Mouse (Mus musculus) stomach, embryonic 15.5 days (tissue): Measurements from ENCODE around the gene Gpam. TPM values are rescaled to one million over a fixed set of nuclear protein-coding genes. Genes with fewer than 3 reads are reported as not detected.
A peak's percentile ranks its signal among the peaks of the same experiment; 100 is the strongest.

Experiments used
- ATAC-seq: fragments of 200-750 bp; cut with Nextera tagmentation; 2 replicates; pipeline ENCODE4 v1.8.0; 2017; ENCODE audit warnings: low read depth, moderate number of reproducible peaks, moderate TSS enrichment; ENCODE audit not compliant: insufficient read depth, low FRiP score
- H3K27ac ChIP-seq: fragments of 300-500 bp; sonication (generic); 2 replicates; pipeline ENCODE4 v1.5.1; 2015; ENCODE audit warnings: mild to moderate bottlenecking, inconsistent platforms
- H3K27me3 ChIP-seq: fragments of 300-500 bp; sonication (generic); replicated peaks from 2 replicates; pipeline ENCODE4 v1.6.1; 2015; ENCODE audit warnings: inconsistent platforms
- H3K36me3 ChIP-seq: fragments of 300-500 bp; sonication (generic); 2 replicates; pipeline ENCODE4 v1.6.1; 2015; ENCODE audit warnings: inconsistent platforms
- H3K4me1 ChIP-seq: fragments of 300-500 bp; sonication (generic); 2 replicates; pipeline ENCODE4 v1.6.1; 2015; ENCODE audit warnings: inconsistent platforms
- H3K4me2 ChIP-seq: fragments of 300-500 bp; sonication (generic); 2 replicates; pipeline ENCODE4 v1.6.1; 2015; ENCODE audit warnings: mild to moderate bottlenecking, inconsistent platforms
- H3K4me3 ChIP-seq: fragments of 300-500 bp; sonication (generic); replicated peaks from 2 replicates; pipeline ENCODE4 v1.5.1; 2015; ENCODE audit warnings: inconsistent platforms
- H3K9ac ChIP-seq: fragments of 300-500 bp; sonication (generic); 2 replicates; pipeline ENCODE4 v1.6.1; 2015; ENCODE audit warnings: inconsistent platforms
- H3K9me3 ChIP-seq: fragments of 300-500 bp; sonication (generic); 2 replicates; pipeline ENCODE4 v1.6.1; 2016; ENCODE audit warnings: inconsistent platforms
- WGBS: fragments of 180-500 bp; shearing (Covaris S2); methylation state at CpG from one replicate; pipeline ENCODE4 v1.1.7; 2015; 5-methylcytosine and 5-hydroxymethylcytosine counted together
- polyA plus RNA-seq: library from polyadenylated mRNA; unstranded; fragments of >200 nt; fragmentation: Nextera tagmentation; extraction: Ambion mirVana; gene quantifications from 2 replicates; pipeline ENCODE4 v1.2.1, GENCODE M21; 2015

Gene Gpam
- polyA plus RNA-seq, 1 experiment from 2014 or later, result 18.0 TPM

- no peak overlapping the region for H3K27ac ChIP-seq
- H3K9me3 ChIP-seq, result no peaks in the 10 kb centered on the region
- no peak overlapping the region for H3K9ac ChIP-seq
- H3K4me1 ChIP-seq, result peaks cover 9% of the 10 kb centered on the region
- no peaks in the 10 kb centered on the region for H3K36me3 ChIP-seq
- no peak overlapping the region for H3K4me3 ChIP-seq
- H3K27me3 ChIP-seq, result no peaks in the 10 kb centered on the region
- no peak overlapping the region for H3K4me2 ChIP-seq
- peak; percentile 53 for ATAC-seq
- 42% methylated on average over 7 of the region's 7 CpGs for WGBS
Observed at GRCm38 (mm10) chr19:55137884-55138283, 10.8 kb upstream of the Gpam start.

DNA sequence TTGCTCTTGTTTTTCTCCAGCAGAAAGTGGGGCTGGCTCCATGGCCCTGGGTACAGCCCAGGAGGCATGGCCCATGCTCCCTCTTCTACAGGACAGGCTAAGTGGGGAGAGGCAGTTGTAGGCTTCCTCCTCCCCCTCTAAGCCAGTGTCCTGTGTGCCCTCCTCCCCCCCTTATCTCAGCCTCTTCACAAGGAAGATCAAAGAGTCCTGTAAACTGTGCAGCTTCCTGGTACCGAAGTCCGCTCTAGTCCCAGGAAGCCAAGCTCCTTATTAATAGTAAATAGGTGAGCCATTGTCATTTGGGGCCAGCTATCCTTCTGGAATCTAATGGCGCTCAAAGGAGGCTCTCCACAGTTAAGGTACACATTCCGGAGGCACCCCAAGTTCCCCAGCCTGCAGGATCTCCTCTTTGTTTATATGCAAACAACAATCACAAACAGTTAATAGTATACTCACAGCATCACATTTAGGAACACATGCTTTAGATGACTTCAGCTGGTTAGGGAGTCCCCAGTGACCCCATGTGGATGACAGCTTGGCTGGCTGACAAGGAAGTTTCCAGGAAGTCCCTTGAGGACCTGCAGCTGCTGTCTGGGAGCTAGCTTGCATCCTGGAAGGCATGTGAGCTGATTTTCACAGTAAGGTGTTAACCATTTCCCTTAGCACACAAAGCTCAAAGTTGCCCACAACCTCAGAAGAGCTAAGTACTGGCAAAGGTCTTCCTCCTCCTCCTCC, 9.8 kb upstream of the Gpam start:
- ATAC-seq, result 0 out of 2 replicates have a peak, but pooled peaks have one; percentile 10
- Histone ChIP-seq H3K27me3 (no peaks in the 10 kb centered on the region), H3K9ac (no peak overlapping the region), H3K9me3 (no peaks in the 10 kb centered on the region), H3K4me3 (no peak overlapping the region), H3K27ac (no peak overlapping the region), H3K36me3 (no peaks in the 10 kb centered on the region), H3K4me2 (no peak overlapping the region), H3K4me1 (peaks cover 9% of the 10 kb centered on the region)
- 38% methylated on average over 4 of the region's 4 CpGs for WGBS

DNA sequence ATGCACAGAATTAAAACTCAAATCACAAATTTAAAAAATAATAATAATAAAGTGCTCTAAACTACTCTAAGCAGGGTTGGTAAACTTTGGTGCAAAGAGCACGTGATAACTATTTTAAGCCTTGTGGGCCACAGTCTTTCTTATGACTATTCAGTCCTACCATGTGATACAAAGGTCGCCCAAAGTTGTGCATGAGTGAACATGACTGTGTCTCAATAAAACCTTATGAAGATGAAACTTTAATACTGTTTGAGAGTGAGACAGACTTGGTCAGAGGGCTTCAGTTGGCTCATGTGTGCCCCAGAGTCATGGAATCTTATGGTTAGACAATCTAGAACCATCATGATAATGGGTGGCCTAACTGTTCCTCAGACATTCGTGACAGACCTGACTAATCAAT, 8.9 kb upstream of the Gpam start:
- 89% methylated on average over 3 of the region's 3 CpGs for WGBS
- no peak for ATAC-seq
- Histone ChIP-seq H3K36me3 (no peaks in the 10 kb centered on the region), H3K4me2 (no peak overlapping the region), H3K27ac (no peak overlapping the region), H3K27me3 (no peaks in the 10 kb centered on the region), H3K9me3 (no peaks in the 10 kb centered on the region), H3K9ac (no peak overlapping the region), H3K4me3 (no peak overlapping the region), H3K4me1 (peaks cover 9% of the 10 kb centered on the region)

- no peak overlapping the region for H3K4me2 ChIP-seq
- no peaks in the 10 kb centered on the region for H3K9me3 ChIP-seq
- H3K36me3 ChIP-seq, result no peaks in the 10 kb centered on the region
- 69% methylated on average over 9 of the region's 9 CpGs for WGBS
- H3K4me1 ChIP-seq, result peaks cover 9% of the 10 kb centered on the region
- H3K4me3 ChIP-seq, result no peak overlapping the region
- no peak overlapping the region for H3K9ac ChIP-seq
- ATAC-seq, result no peak
- H3K27me3 ChIP-seq, result no peaks in the 10 kb centered on the region
- no peak overlapping the region for H3K27ac ChIP-seq
Observed at GRCm38 (mm10) chr19:55134521-55134920, 7.5 kb upstream of the Gpam start.

GRCm38 (mm10) chr19:55132476-55132875, 5.4 kb upstream of the Gpam start:
- peaks cover 2% of the 10 kb centered on the region for H3K4me1 ChIP-seq
- H3K9ac ChIP-seq, result no peak overlapping the region
- no peaks in the 10 kb centered on the region for H3K9me3 ChIP-seq
- no peaks in the 10 kb centered on the region for H3K27me3 ChIP-seq
- H3K4me2 ChIP-seq, result no peak overlapping the region
- H3K27ac ChIP-seq, result no peak overlapping the region
- no peak for ATAC-seq
- H3K36me3 ChIP-seq, result no peaks in the 10 kb centered on the region
- H3K4me3 ChIP-seq, result no peak overlapping the region
- 77% methylated on average over 3 of the region's 3 CpGs for WGBS

- Histone ChIP-seq H3K9ac (no peak overlapping the region), H3K27me3 (no peaks in the 10 kb centered on the region), H3K4me1 (no peaks in the 10 kb centered on the region; the same call in 1 of the 2 replicates), H3K27ac (no peak overlapping the region), H3K9me3 (no peaks in the 10 kb centered on the region), H3K4me3 (no peak overlapping the region), H3K4me2 (no peak overlapping the region), H3K36me3 (no peaks in the 10 kb centered on the region)
- 34% methylated on average over 1 of the region's 1 CpGs for WGBS
- ATAC-seq, result no peak
Observed at GRCm38 (mm10) chr19:55131747-55132146, 4.7 kb upstream of the Gpam start.

DNA sequence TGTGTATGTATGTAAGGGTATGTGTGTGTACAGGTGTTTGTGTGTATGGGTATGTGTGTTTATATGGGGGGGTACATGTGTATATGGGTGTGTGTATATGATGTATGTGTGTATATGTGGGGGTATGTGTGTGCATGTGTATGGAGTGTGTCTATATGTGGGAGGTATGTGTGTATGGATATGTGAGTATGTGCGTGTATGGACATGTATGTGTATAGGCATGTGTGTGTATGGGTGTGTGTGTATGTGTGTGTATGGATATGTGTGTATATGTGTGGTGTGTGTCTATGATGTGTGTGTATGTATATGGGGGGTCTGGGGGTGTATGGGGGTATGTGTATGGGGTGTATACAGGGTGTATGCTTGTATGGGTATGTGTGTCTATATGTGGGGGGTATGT, 1.4 kb upstream of the Gpam start:
- H3K4me1 ChIP-seq, result no peaks in the 10 kb centered on the region
- H3K36me3 ChIP-seq, result no peaks in the 10 kb centered on the region
- WGBS, result 96% methylated on average over 1 of the region's 1 CpGs
- no peaks in the 10 kb centered on the region for H3K9me3 ChIP-seq
- H3K27me3 ChIP-seq, result no peaks in the 10 kb centered on the region
- no peak overlapping the region for H3K27ac ChIP-seq
- H3K4me2 ChIP-seq, result no peak overlapping the region
- no peak overlapping the region for H3K9ac ChIP-seq
- no peak overlapping the region for H3K4me3 ChIP-seq
- no peak for ATAC-seq

GRCm38 (mm10) chr19:55125456-55125855, 1.6 kb downstream of the Gpam start:
- no peak overlapping the region for H3K27ac ChIP-seq
- no peaks in the 10 kb centered on the region for H3K27me3 ChIP-seq
- 66% methylated on average over 3 of the region's 3 CpGs for WGBS
- no peak overlapping the region for H3K4me2 ChIP-seq
- no peak overlapping the region for H3K9ac ChIP-seq
- no peak for ATAC-seq
- H3K4me1 ChIP-seq, result no peaks in the 10 kb centered on the region
- no peaks in the 10 kb centered on the region for H3K9me3 ChIP-seq
- no peaks in the 10 kb centered on the region for H3K36me3 ChIP-seq
- no peak overlapping the region for H3K4me3 ChIP-seq

DNA sequence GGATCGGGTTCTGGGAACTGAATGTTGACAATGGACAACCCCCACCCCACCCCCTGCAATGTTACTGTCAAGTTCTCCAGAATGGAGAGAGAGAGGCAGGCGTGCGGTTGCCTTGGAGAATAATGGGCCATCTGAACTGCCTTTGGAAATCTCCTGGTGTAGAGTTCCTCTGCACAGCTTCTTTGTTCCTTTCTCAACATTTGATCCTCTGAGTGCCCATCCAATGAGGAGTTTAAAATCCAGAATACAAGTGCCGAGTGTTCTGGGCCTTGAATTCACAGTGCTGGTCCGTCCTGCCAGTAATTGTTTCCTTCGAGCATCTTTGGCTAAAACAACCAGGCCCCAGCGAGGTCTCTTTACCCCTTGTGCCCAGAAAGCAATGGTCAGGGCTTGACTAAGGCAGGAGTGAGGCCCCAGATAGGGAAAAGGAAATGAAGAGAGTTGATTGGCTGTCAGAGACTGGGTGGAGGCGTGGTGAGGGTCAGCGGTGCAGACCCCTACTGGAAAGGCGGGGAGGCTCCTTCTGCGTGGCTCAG, 4.0 kb downstream of the Gpam start:
- WGBS, result 53% methylated on average over 11 of the region's 11 CpGs
- ATAC-seq, result no peak
- Histone ChIP-seq H3K27ac (no peak overlapping the region), H3K4me3 (no peak overlapping the region), H3K27me3 (no peaks in the 10 kb centered on the region), H3K36me3 (no peaks in the 10 kb centered on the region), H3K9me3 (no peaks in the 10 kb centered on the region), H3K4me1 (no peaks in the 10 kb centered on the region), H3K4me2 (no peak overlapping the region), H3K9ac (no peak overlapping the region)

- Histone ChIP-seq H3K4me3 (no peak overlapping the region), H3K9me3 (no peaks in the 10 kb centered on the region), H3K9ac (no peak overlapping the region), H3K4me1 (no peaks in the 10 kb centered on the region), H3K36me3 (no peaks in the 10 kb centered on the region), H3K27me3 (no peaks in the 10 kb centered on the region), H3K27ac (no peak overlapping the region), H3K4me2 (no peak overlapping the region)
- ATAC-seq, result no peak
- 75% methylated on average over 4 of the region's 4 CpGs for WGBS
Observed at GRCm38 (mm10) chr19:55122351-55122980, 4.6 kb downstream of the Gpam start.

DNA sequence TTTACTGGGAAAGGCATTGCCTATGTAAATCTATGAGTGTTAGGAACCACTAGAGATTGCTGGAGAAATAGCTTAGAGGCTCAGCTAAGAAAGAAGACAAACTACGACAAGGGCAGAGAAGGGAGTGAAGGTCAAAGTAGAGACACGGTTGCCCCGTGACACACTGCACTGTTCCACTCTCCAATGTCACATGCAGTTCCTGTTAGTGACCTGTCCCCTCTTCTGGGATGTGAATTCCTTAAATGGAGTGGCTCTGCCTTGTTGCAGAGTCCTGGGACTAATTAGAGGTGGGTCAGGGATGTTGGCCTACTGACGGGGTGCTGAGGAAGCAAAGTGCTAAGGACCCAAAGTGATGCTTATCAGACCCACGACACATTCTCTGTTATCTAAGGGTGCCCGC, 5.2 kb downstream of the Gpam start:
- Histone ChIP-seq H3K4me2 (no peak overlapping the region), H3K9me3 (no peaks in the 10 kb centered on the region), H3K27me3 (no peaks in the 10 kb centered on the region), H3K36me3 (no peaks in the 10 kb centered on the region), H3K27ac (no peak overlapping the region), H3K9ac (no peak overlapping the region), H3K4me3 (no peak overlapping the region), H3K4me1 (no peaks in the 10 kb centered on the region)
- ATAC-seq, result no peak
- WGBS, result 60% methylated on average over 6 of the region's 6 CpGs

GRCm38 (mm10) chr19:55120518-55121244, 6.4 kb downstream of the Gpam start:
- H3K4me1 ChIP-seq, result no peaks in the 10 kb centered on the region
- H3K9ac ChIP-seq, result no peak overlapping the region
- H3K36me3 ChIP-seq, result no peaks in the 10 kb centered on the region
- no peaks in the 10 kb centered on the region for H3K27me3 ChIP-seq
- H3K27ac ChIP-seq, result no peak overlapping the region
- H3K4me2 ChIP-seq, result no peak overlapping the region
- H3K4me3 ChIP-seq, result no peak overlapping the region
- WGBS, result 59% methylated on average over 11 of the region's 11 CpGs
- H3K9me3 ChIP-seq, result no peaks in the 10 kb centered on the region
- ATAC-seq, result no peak
